Mouse (Mus musculus) heart, adult 2 months (tissue): ENCODE data around the gene Ddrgk1.
A peak's percentile ranks its signal among the peaks of the same experiment; 100 is the strongest.
"Not testable (repeated sequence)": the region's sequence is repeated elsewhere in the genome, so short reads cannot be mapped to it uniquely, and the experiment has no call there.

ENCODE experiments used
- CTCF ChIP-seq: fragments of 200-600 bp; IDR thresholded peaks from 2 replicates; pipeline ENCODE4 v1.8.1; 2022; ENCODE audit warnings: antibody characterized with exemption, mild to moderate bottlenecking, moderate library complexity
- EP300 ChIP-seq: fragments of 200-500 bp; IDR thresholded peaks from 2 replicates; pipeline ENCODE4 v1.6.1; 2011; ENCODE audit warnings: low read depth, low read length, control low read depth; ENCODE audit not compliant: insufficient read depth
- POLR2A ChIP-seq: fragments of 200-500 bp; IDR thresholded peaks from 2 replicates; pipeline ENCODE4 v1.6.1; 2011; ENCODE audit warnings: mild to moderate bottlenecking, low read depth, low read length, control low read depth; ENCODE audit not compliant: insufficient read depth

- not testable (repeated sequence) for TF ChIP-seq POLR2A, EP300
- TF ChIP-seq CTCF: peak; percentile 30; the same call in 1 of the 2 replicates
Observed at GRCm38 (mm10) chr2:130649028-130649427, 15.4 kb downstream of the Ddrgk1 start.
